Mouse (Mus musculus): ENCODE results near the gene Hydin. TPM values are rescaled to one million over a fixed set of nuclear protein-coding genes. Genes with fewer than 3 reads are reported as not detected.
A peak's percentile ranks its signal among the peaks of the same experiment; 100 is the strongest.

The Hydin gene
- total and polyA plus RNA-seq, 3 experiments, result 9.5 to 17.3 (median 9.8) TPM

DNA sequence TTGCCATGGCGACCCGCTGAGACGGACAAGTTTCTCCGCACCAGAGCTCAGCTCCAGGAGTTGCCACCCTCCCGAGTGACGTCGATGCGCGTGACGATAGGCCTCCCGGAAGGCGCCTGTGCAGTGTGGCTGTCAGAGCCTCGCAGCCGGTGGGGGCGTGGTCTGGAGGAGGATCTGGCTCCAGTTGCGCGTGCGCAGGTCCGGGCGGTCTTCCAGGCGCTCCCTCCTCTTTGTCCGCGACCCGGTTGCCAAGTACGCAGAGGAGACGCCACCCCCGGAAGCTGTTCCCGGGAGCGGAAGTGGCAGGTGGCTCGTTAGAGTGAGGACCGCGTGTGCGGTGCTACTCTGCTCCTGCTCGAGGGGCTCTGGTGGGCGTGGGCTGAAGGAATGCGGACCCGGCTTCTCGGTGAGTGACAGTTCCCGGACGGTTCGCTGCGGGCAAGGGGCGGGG, 49.1 kb upstream of the Hydin start:
- Histone ChIP-seq H3K4me3 (replicated peaks in 1 of 3; ENCODE audit: low read depth in 2 of 3, low read length in 2 of 3, poor library complexity in 1 of 3) (peak overlapping the region; percentile 64 to 93 (median 82)), H3K79me2 (replicated peaks; ENCODE audit: control insufficient read depth, extremely low read depth, insufficient read depth, poor library complexity, severe bottlenecking) (peaks cover 30% of the 10 kb centered on the region), H3K36me3 (replicated peaks in 1 of 2; ENCODE audit: control insufficient read depth in 1 of 2, insufficient read depth in 1 of 2, low read length in 1 of 2) (peaks cover 19 to 34% of the 10 kb centered on the region in 2 experiments), H3K4me1 (ENCODE audit: control insufficient read depth in 1 of 2, insufficient read depth in 2 of 2) (peaks cover 3 to 25% of the 10 kb centered on the region in 2 experiments), H3K4me2 (ENCODE audit: insufficient read depth, low read depth, poor library complexity, severe bottlenecking) (peak overlapping the region; percentile 96), H3K27me3 (replicated peaks) (no peaks in the 10 kb centered on the region), H3K27ac (ENCODE audit: insufficient read depth, low read depth) (no peak overlapping the region), H3K9ac (ENCODE audit: insufficient read depth, low read depth) (peak overlapping the region; percentile 69), H3K9me3 (replicated peaks; ENCODE audit: low read length) (no peaks in the 10 kb centered on the region)
- dilution Hi-C loops (cut with MboI; ENCODE audit: extremely low pct_ligation_motif_present, extremely low pct_unique_long_range_greater_than_20kb, low sequenced_read_pairs) (no loop called here), in situ Hi-C loops (cut with MboI; ENCODE audit: low pct_ligation_motif_present, low pct_unique_long_range_greater_than_20kb, low sequenced_read_pairs) (no loop called here)
- TF ChIP-seq NRF1 (IDR thresholded peaks at IDR 0.05; ENCODE audit: low read depth, low read length) (peak; percentile 99), NELFE (IDR thresholded peaks at IDR 0.05; ENCODE audit: low read depth, low read length) (peak; percentile 73), GABPA (IDR thresholded peaks at IDR 0.05; ENCODE audit: insufficient replicate concordance, low read depth, low read length) (no peak), MAZ (IDR thresholded peaks at IDR 0.05; ENCODE audit: low read depth, low read length) (peak; percentile 85), ZMIZ1 (IDR thresholded peaks at IDR 0.05; ENCODE audit: low read depth, low read length) (no peak), MAFK (IDR thresholded peaks at IDR 0.05; ENCODE audit: insufficient replicate concordance, low read length) (no peak), USF2 (conservative IDR thresholded peaks at IDR 0.05; ENCODE audit: low read depth, low read length) (no peak), ZNF384 (IDR thresholded peaks at IDR 0.05; ENCODE audit: low read depth, low read length) (no peak), EP300 (IDR thresholded peaks at IDR 0.05; ENCODE audit: low read length) (no peak), MAX (IDR thresholded peaks at IDR 0.05; ENCODE audit: low read length) (peak; percentile 90), IRF4 (IDR thresholded peaks at IDR 0.05; ENCODE audit: low read depth, low read length) (no peak), MYC (IDR thresholded peaks at IDR 0.05; ENCODE audit: low read depth, low read length) (peak; percentile 82; the same call in 1 of the 2 replicates), MEF2A (IDR thresholded peaks at IDR 0.05; ENCODE audit: borderline replicate concordance, low read depth, low read length) (no peak), CHD2 (IDR thresholded peaks at IDR 0.05; ENCODE audit: low read length) (no peak), ZC3H11A (IDR thresholded peaks at IDR 0.05; ENCODE audit: low read depth, low read length) (no peak), MXI1 (IDR thresholded peaks at IDR 0.05; ENCODE audit: low read depth, low read length) (peak; percentile 97), RCOR1 (conservative IDR thresholded peaks at IDR 0.05; ENCODE audit: low read depth, low read length) (no peak), SIN3A (IDR thresholded peaks at IDR 0.05; ENCODE audit: low read length) (peak; percentile 88), POLR2A (IDR thresholded peaks at IDR 0.05; ENCODE audit: low read depth, low read length) (peak; percentile 90), ELF1 (IDR thresholded peaks at IDR 0.05; ENCODE audit: low read depth, low read length) (peak; percentile 95), CHD1 (IDR thresholded peaks at IDR 0.05; ENCODE audit: low read depth, low read length) (no peak), ETS1 (conservative IDR thresholded peaks at IDR 0.05; ENCODE audit: low read depth, low read length) (no peak; the same call in 1 of the 2 replicates), JUND (conservative IDR thresholded peaks at IDR 0.05; ENCODE audit: low read depth, low read length) (no peak), TCF12 (IDR thresholded peaks at IDR 0.05; ENCODE audit: low read depth, low read length) (0 out of 2 replicates have a peak, but pooled peaks have one; percentile 28), UBTF (IDR thresholded peaks at IDR 0.05; ENCODE audit: low read depth, low read length) (no peak), RAD21 (IDR thresholded peaks at IDR 0.05; ENCODE audit: low read depth, low read length) (no peak), BHLHE40 (IDR thresholded peaks at IDR 0.05; ENCODE audit: low read depth, low read length) (peak; percentile 75), CTCF (conservative IDR thresholded peaks at IDR 0.05 in 1 of 2, IDR thresholded peaks at IDR 0.05 in 1 of 2; ENCODE audit: low read depth in 2 of 2, low read length in 2 of 2) (no peak), PAX5 (IDR thresholded peaks at IDR 0.05; ENCODE audit: low read length) (no peak), E2F4 (IDR thresholded peaks at IDR 0.05; ENCODE audit: insufficient replicate concordance, low read depth, low read length) (no peak), HCFC1 (IDR thresholded peaks at IDR 0.05; ENCODE audit: low read depth, low read length) (peak; percentile 75), JUN (IDR thresholded peaks at IDR 0.05; ENCODE audit: insufficient read depth, low read depth, low read length) (no peak), SMC3 (IDR thresholded peaks at IDR 0.05; ENCODE audit: low read depth, low read length) (no peak), TBP (conservative IDR thresholded peaks at IDR 0.05; ENCODE audit: low read depth, low read length) (no peak)
- peak; percentile 99 for DNase-seq (ENCODE audit: extremely low read depth)

Data from CH12.LX (cell line).